Mouse (Mus musculus) left cerebral cortex, postnatal 25 days (tissue): ENCODE data around the gene Ddx54. TPM values are rescaled to one million over a fixed set of nuclear protein-coding genes. Genes with fewer than 3 reads are reported as not detected.
A peak's percentile ranks its signal among the peaks of the same experiment; 100 is the strongest.

Experiments
- DNase-seq, 2 experiments: peaks; one replicate each; pipeline ENCODE4 v3.0.0; 2022; ENCODE audit warnings: low spot score in 2 of 2, mixed read lengths in 1 of 2
- intact Hi-C: fragments of 180-260 bp; cut with DNase I; formaldehyde crosslinking; loops from one replicate; pipeline ENCODE4 v1.15.1; 2025
- total RNA-seq, 2 experiments: library from RNA; stranded (reverse); gene quantifications; 2 replicates each; pipeline ENCODE4 v1.2.3; 2021

Gene Ddx54
- 10 to 100 TPM; 38.7 to 39.6 TPM for total RNA-seq

DNA sequence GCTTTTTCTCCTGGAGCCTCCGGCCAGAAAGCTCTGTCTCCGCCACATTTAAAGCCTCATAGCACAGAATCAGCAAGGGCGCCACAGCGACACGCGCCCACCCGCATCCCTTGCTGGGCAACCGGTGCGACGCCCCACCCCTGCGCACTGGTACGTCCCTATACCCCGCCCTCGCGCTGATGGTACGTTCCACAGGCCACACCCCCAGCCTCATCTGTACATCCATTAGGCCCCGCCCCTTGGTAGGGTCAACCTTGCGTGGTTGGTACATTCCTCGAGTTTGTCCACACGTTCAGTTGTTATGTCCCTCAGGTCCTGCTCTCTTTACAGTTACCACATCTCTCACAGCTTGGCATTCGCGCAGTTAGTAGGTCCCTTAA lies at the start of gene Ddx54, which contains the start of gene Rita1:
Gene Ddx54 (plus strand): TSS at position 298 of the 380 bp plus-strand sequence.
Gene Rita1 (minus strand): TSS at position 148 of the 380 bp plus-strand sequence.
- peak; percentile 99 for DNase-seq
- intact Hi-C loops = no loop called here

GRCm38 (mm10) chr5:120562956-120563913 lies 49.3 kb upstream of the Ddx54 start:
- intact Hi-C loops = no loop called here
- no peak for DNase-seq

GRCm38 (mm10) chr5:120563914-120564311 lies 48.6 kb upstream of the Ddx54 start:
- intact Hi-C loops = no loop called here
- DNase-seq = no peak

DNA sequence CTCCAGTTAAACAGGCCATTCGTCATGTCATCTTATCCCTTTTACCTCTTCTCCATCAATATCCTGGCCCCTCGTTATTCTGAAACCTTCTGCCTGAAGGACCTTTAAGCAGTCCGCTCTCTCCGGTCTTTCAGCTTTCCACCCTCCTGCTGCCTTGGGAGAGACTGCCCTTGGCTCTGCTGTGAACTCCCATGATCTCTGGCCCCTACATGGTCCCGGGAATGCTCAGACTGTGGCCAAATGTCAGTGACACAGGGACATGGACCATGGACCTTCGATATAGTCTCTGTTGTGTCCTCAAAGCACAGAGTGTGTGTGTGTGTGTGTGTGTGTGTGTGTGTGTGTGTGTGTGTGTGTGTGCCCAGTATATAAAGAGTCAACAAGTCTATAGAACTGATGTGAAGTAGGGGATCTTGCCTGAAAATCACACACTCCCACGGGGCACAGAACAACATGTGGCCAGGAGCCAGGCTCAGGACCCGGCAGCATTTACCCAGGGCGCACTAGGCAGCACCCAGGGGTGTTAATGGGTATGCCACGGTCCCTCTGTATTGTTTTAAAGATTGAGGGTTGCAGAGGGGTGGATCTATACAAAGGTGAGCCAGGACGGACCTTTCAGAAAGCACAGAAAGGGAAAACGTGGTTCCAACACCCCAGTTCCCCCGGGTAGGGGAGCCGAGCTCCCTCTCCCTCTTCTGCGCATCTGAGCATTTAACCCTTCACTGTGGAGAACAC lies 47.2 kb upstream of the Ddx54 start:
- intact Hi-C loops = no loop called here
- no peak for DNase-seq

DNA sequence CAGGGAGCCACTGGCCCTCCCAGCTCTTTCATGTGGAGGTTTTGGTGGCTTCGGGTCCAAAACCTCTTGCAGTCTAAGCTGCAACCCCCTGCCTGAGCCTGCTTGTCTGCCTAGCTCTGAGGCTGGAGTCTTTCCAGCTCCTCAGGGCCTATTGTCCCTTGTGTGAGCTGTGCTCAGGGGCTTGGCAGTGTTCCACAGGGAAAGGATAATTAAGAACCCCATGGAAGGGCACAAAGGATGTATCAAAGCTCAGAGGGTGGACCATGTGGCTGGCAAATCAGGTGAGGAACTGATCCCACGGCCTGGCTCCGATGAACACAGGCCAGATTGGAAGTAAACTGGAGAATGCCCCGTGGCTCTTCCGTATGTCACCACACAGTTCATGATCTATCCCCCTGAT lies 46.4 kb upstream of the Ddx54 start:
- peak in 1 of 2 experiments; percentile 49 for DNase-seq
- intact Hi-C loops = no loop called here

- intact Hi-C loops = no loop called here
These were observed 45.8 kb upstream of the Ddx54 start for GRCm38 (mm10) chr5:120566681-120567252.

DNA sequence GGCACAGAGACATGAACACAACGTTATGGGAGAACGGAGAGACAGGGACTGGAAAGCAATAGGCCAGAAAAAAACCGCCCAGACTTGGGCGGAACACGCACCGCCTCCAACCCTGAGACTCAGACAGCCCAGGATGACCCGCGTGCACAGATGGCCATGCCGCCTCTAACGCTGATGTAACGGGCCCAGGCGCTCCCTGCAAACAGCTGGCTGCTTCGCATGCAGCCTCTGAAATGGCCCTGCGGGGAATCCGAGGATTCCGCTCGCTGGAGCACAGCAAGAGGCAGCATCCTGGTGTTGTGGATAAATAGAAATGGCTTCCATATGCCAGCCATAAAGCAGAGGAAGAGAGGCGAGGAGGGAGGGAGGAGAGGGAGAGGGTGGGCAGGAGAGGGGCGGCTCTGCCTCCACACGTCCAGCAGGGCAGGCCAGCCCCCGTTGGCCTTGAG lies 45.3 kb upstream of the Ddx54 start:
- peak; percentile 50 to 66 for DNase-seq
- intact Hi-C loops = no loop called here

More at GRCm38 (mm10) chr5:120566681-120567252, 45.8 kb upstream of the Ddx54 start:
- no peak for DNase-seq

- intact Hi-C loops = no loop called here
- peak in 1 of 2 experiments; percentile 50 for DNase-seq
These were observed 44.8 kb upstream of the Ddx54 start for GRCm38 (mm10) chr5:120567761-120568211.

DNA sequence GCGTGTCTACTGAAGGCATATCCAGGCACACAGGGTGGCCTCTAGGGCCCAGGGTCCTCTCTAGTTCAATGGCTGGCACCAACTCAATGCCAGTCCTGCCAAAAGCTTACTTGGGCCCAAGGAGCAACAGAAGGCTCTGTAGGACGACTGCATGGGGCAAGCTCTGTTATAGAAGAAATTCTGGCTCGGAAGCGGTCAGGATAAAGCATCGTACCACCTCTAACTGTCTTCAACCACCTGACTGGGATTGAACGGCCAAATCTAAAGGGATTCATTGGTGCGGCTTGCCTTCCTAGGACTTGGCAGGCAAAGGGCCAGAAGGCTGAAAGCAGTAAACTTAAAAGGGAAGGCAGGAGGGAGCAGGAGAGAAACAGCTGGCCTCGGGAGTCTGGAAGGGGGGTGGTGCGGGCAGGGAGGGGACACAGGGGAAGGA lies 44.2 kb upstream of the Ddx54 start:
- DNase-seq = no peak
- intact Hi-C loops = no loop called here

DNA sequence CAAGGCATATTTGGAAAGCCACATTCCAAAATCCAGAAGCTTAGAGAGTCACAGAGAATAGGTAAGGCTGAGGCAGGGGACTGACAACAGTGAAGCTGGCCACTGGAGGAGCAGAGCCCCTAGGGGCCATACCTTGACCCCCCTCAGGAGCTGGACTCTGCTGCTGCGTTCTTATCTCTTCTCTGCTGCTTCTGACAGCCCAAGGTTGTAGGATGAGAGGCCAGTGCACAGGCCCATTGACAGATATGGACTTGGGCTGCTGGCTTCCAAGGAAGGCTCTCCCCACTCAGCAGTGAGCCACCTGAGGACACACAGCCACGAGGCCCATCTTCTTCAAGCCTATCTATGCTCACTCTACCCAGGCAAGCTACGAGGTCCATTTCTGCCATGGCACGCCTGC lies 43.6 kb upstream of the Ddx54 start:
- intact Hi-C loops = no loop called here
- DNase-seq = no peak

DNA sequence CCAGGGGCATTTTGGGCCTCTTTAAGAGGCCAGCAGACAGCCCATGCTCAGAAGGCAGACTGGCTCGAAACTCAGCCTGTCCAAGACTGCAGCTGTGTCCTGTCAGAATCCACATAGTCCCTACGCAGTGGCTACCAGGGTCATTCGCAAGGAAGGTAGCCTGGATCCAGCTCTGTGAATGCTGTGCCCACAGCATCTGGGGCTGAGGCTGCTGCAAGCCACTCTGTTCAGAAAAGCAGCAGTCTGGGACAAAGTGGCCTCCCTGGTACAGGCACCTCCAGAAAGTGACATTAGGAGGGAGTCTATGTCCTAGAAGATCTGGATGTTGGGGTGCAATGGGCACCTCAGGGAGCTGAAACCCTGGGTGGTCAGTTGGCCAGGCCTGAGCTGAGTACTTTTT lies 42.7 kb upstream of the Ddx54 start:
- no peak for DNase-seq
- intact Hi-C loops = no loop called here

GRCm38 (mm10) chr5:120570289-120570897 lies 42.1 kb upstream of the Ddx54 start:
- intact Hi-C loops = no loop called here

DNA sequence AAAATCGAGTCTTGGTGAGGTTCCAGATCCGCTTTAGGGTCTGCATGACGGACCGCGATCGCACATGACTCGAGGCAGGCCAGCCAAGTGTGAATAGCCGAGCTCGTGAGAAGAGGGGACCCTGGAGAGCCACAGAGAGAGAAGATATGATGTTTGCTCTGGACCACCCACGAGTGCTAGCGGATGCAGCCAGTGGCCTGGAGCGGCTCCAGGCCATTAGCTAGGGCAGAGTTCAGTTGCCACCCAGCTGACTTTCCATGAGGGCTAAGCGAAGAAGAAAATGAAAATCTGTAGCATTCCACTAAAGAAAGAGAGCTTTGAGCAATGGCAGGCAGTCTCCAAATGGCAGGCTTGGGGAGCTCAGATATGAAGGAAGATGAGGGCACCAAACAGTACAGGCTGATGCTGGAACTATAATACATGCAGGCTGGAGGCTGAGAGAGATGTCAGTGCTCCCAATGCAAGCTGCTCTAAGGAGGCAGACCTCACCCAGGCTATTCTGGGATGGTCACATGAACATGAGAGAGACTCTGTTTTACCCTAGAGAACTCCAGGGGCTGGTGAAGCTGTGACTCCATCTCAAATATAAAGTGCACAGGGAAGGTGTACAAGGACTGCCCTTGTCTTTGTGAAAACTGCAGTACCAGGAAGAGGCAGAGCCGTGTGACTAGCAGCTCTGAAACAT lies 41.3 kb upstream of the Ddx54 start:
- no peak for DNase-seq
- intact Hi-C loops = no loop called here

More at GRCm38 (mm10) chr5:120570289-120570897, 42.1 kb upstream of the Ddx54 start:
- DNase-seq = no peak

GRCm38 (mm10) chr5:120574469-120575063 lies 38.0 kb upstream of the Ddx54 start:
- intact Hi-C loops = no loop called here
- DNase-seq = no peak

- DNase-seq = no peak
- intact Hi-C loops = no loop called here
These were observed 35.7 kb upstream of the Ddx54 start for GRCm38 (mm10) chr5:120576781-120577301.

DNA sequence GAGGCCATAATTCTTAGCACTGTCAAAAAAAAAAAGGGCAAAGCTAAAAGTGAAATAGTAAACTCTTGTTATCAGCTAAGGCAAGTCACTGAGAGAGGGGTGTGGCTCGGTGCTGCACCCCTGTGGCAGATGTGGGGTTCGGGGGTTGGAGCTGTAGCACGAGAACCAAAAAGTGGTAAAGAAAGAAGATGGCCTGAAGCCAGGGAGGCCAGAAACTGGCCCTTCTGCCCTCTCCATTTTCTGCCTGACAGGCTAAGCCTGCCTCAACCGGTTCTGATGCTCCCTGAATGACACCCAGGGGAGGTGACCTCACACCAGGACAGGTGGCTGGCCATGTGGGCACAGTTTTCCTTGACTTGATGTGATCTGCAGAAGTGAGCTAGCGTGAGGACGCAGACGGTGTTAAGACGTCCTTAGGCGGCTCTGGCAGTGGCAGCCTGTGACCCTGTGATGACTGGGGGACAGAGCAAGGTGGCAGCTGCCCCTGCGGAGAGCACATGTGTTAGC lies 34.6 kb upstream of the Ddx54 start:
- no peak for DNase-seq
- intact Hi-C loops = no loop called here

DNA sequence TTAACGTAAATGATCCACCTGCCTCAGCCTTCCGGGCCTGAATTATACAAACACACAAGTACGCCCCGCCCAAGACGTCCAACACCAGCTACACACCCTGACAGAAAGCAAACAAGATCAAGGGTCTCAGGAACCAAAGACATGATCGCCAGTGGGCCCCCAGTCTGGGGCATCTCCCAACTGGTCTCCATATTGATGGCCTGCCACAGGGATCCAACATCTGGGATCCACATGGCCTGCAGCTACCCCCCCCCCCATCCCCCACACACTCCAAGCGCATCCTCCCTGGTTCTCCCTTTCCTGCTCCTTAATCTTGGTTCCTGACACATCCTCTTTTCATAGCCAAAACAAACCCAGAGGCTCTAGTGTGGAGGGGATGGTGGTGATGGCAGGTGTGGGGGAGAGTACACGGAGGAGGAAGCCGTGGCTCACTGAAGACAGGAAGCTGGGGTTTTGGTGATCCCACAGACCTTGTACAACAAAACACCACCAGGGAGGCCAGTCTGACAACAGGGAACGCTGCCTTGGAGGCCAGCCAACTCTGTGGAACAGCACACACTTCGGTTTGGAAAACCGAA lies 33.9 kb upstream of the Ddx54 start:
- intact Hi-C loops = no loop called here
- DNase-seq = no peak
